Mouse (Mus musculus): Measurements from ENCODE around the gene Trip10. TPM values are rescaled to one million over a fixed set of nuclear protein-coding genes. Genes with fewer than 3 reads are reported as not detected.

The Trip10 gene
- total and polyA plus RNA-seq, 3 experiments: 21.5 to 40.0 (median 22.9) TPM

- Histone ChIP-seq H3K4me3 (replicated peaks in 1 of 3; ENCODE audit: low read depth in 2 of 3, low read length in 2 of 3, poor library complexity in 1 of 3) (peak overlapping the region in 1 of 3 experiments; percentile 8), H3K4me1 (ENCODE audit: control insufficient read depth in 1 of 2, insufficient read depth in 2 of 2) (peaks cover 21 to 38% of the 10 kb centered on the region in 2 experiments), H3K4me2 (ENCODE audit: insufficient read depth, low read depth, poor library complexity, severe bottlenecking) (peak overlapping the region; percentile 93), H3K9me3 (replicated peaks; ENCODE audit: low read length) (no peaks in the 10 kb centered on the region), H3K27ac (ENCODE audit: insufficient read depth, low read depth) (peak overlapping the region; percentile 27), H3K27me3 (replicated peaks) (peaks cover 12% of the 10 kb centered on the region), H3K79me2 (replicated peaks; ENCODE audit: control insufficient read depth, extremely low read depth, insufficient read depth, poor library complexity, severe bottlenecking) (no peaks in the 10 kb centered on the region), H3K9ac (ENCODE audit: insufficient read depth, low read depth) (0 out of 2 replicates have a peak overlapping the region, but pooled peaks have one; percentile 23), H3K36me3 (replicated peaks in 1 of 2; ENCODE audit: control insufficient read depth in 1 of 2, insufficient read depth in 1 of 2, low read length in 1 of 2) (no peaks in the 10 kb centered on the region)
- in situ Hi-C loops (cut with MboI; ENCODE audit: low pct_ligation_motif_present, low pct_unique_long_range_greater_than_20kb, low sequenced_read_pairs): loop anchor here (5.0 kb wide), 1 partner anchor 118 kb away; no protein-coding TSS in a partner anchor
- dilution Hi-C loops (cut with MboI; ENCODE audit: extremely low pct_ligation_motif_present, extremely low pct_unique_long_range_greater_than_20kb, low sequenced_read_pairs): no loop called here
- TF ChIP-seq ELF1 (IDR thresholded peaks at IDR 0.05; ENCODE audit: low read depth, low read length) (peak; percentile 67), EP300 (IDR thresholded peaks at IDR 0.05; ENCODE audit: low read length) (no peak), TCF12 (IDR thresholded peaks at IDR 0.05; ENCODE audit: low read depth, low read length) (peak; percentile 13; the same call in 1 of the 2 replicates), RCOR1 (conservative IDR thresholded peaks at IDR 0.05; ENCODE audit: low read depth, low read length) (no peak), IRF4 (IDR thresholded peaks at IDR 0.05; ENCODE audit: low read depth, low read length) (peak; percentile 59; the same call in 1 of the 2 replicates), MAZ (IDR thresholded peaks at IDR 0.05; ENCODE audit: low read depth, low read length) (no peak), ZC3H11A (IDR thresholded peaks at IDR 0.05; ENCODE audit: low read depth, low read length) (no peak; the same call in 1 of the 2 replicates), SMC3 (IDR thresholded peaks at IDR 0.05; ENCODE audit: low read depth, low read length) (peak; percentile 85), MXI1 (IDR thresholded peaks at IDR 0.05; ENCODE audit: low read depth, low read length) (no peak), KAT2A (IDR thresholded peaks at IDR 0.05; ENCODE audit: insufficient replicate concordance, low read length) (no peak), ZNF384 (IDR thresholded peaks at IDR 0.05; ENCODE audit: low read depth, low read length) (no peak), PAX5 (IDR thresholded peaks at IDR 0.05; ENCODE audit: low read length) (no peak), RAD21 (IDR thresholded peaks at IDR 0.05; ENCODE audit: low read depth, low read length) (peak; percentile 62), MEF2A (IDR thresholded peaks at IDR 0.05; ENCODE audit: borderline replicate concordance, low read depth, low read length) (peak; percentile 58; the same call in 1 of the 2 replicates), CTCF (conservative IDR thresholded peaks at IDR 0.05 in 1 of 2, IDR thresholded peaks at IDR 0.05 in 1 of 2; ENCODE audit: low read depth in 2 of 2, low read length in 2 of 2) (peak in 1 of 2 experiments; percentile 77; a peak in 3 of 4 replicates), JUND (conservative IDR thresholded peaks at IDR 0.05; ENCODE audit: low read depth, low read length) (no peak), ZMIZ1 (IDR thresholded peaks at IDR 0.05; ENCODE audit: low read depth, low read length) (no peak), MAX (IDR thresholded peaks at IDR 0.05; ENCODE audit: low read length) (no peak)
- peak; percentile 87 for DNase-seq (ENCODE audit: extremely low read depth)
Observed at GRCm38 (mm10) chr17:57219167-57219883, 29.9 kb upstream of the Trip10 start.

- Histone ChIP-seq H3K4me2 (ENCODE audit: insufficient read depth, low read depth, poor library complexity, severe bottlenecking) (peak overlapping the region; percentile 93), H3K9ac (ENCODE audit: insufficient read depth, low read depth) (no peak overlapping the region), H3K9me3 (replicated peaks; ENCODE audit: low read length) (no peaks in the 10 kb centered on the region), H3K4me1 (ENCODE audit: control insufficient read depth in 1 of 2, insufficient read depth in 2 of 2) (peaks cover 22 to 38% of the 10 kb centered on the region in 2 experiments), H3K27me3 (replicated peaks) (peaks cover 13% of the 10 kb centered on the region), H3K79me2 (replicated peaks; ENCODE audit: control insufficient read depth, extremely low read depth, insufficient read depth, poor library complexity, severe bottlenecking) (no peaks in the 10 kb centered on the region), H3K4me3 (replicated peaks in 1 of 3; ENCODE audit: low read depth in 2 of 3, low read length in 2 of 3, poor library complexity in 1 of 3) (no peak overlapping the region), H3K27ac (ENCODE audit: insufficient read depth, low read depth) (no peak overlapping the region), H3K36me3 (replicated peaks in 1 of 2; ENCODE audit: control insufficient read depth in 1 of 2, insufficient read depth in 1 of 2, low read length in 1 of 2) (no peaks in the 10 kb centered on the region)
- dilution Hi-C loops (cut with MboI; ENCODE audit: extremely low pct_ligation_motif_present, extremely low pct_unique_long_range_greater_than_20kb, low sequenced_read_pairs): no loop called here
- DNase-seq (ENCODE audit: extremely low read depth): peak; percentile 74
- in situ Hi-C loops (cut with MboI; ENCODE audit: low pct_ligation_motif_present, low pct_unique_long_range_greater_than_20kb, low sequenced_read_pairs): loop anchor here (5.0 kb wide), 1 partner anchor 117 kb away; no protein-coding TSS in a partner anchor
- TF ChIP-seq ELF1 (IDR thresholded peaks at IDR 0.05; ENCODE audit: low read depth, low read length) (no peak), NELFE (IDR thresholded peaks at IDR 0.05; ENCODE audit: low read depth, low read length) (0 out of 2 replicates have a peak, but pooled peaks have one; percentile 13), SIN3A (IDR thresholded peaks at IDR 0.05; ENCODE audit: low read length) (peak; percentile 61; the same call in 1 of the 2 replicates), ZC3H11A (IDR thresholded peaks at IDR 0.05; ENCODE audit: low read depth, low read length) (peak; percentile 21), KAT2A (IDR thresholded peaks at IDR 0.05; ENCODE audit: insufficient replicate concordance, low read length) (no peak), TCF12 (IDR thresholded peaks at IDR 0.05; ENCODE audit: low read depth, low read length) (0 out of 2 replicates have a peak, but pooled peaks have one; percentile 8), RCOR1 (conservative IDR thresholded peaks at IDR 0.05; ENCODE audit: low read depth, low read length) (no peak), JUN (IDR thresholded peaks at IDR 0.05; ENCODE audit: insufficient read depth, low read depth, low read length) (no peak), MYC (IDR thresholded peaks at IDR 0.05; ENCODE audit: low read depth, low read length) (no peak), IRF4 (IDR thresholded peaks at IDR 0.05; ENCODE audit: low read depth, low read length) (0 out of 2 replicates have a peak, but pooled peaks have one; percentile 17), ETS1 (conservative IDR thresholded peaks at IDR 0.05; ENCODE audit: low read depth, low read length) (0 out of 2 replicates have a peak, but pooled peaks have one; percentile 20), ZMIZ1 (IDR thresholded peaks at IDR 0.05; ENCODE audit: low read depth, low read length) (no peak), MEF2A (IDR thresholded peaks at IDR 0.05; ENCODE audit: borderline replicate concordance, low read depth, low read length) (no peak), ZNF384 (IDR thresholded peaks at IDR 0.05; ENCODE audit: low read depth, low read length) (no peak), USF2 (conservative IDR thresholded peaks at IDR 0.05; ENCODE audit: low read depth, low read length) (no peak), EP300 (IDR thresholded peaks at IDR 0.05; ENCODE audit: low read length) (no peak), MAX (IDR thresholded peaks at IDR 0.05; ENCODE audit: low read length) (0 out of 2 replicates have a peak, but pooled peaks have one; percentile 31), E2F4 (IDR thresholded peaks at IDR 0.05; ENCODE audit: insufficient replicate concordance, low read depth, low read length) (no peak), MAFK (IDR thresholded peaks at IDR 0.05; ENCODE audit: insufficient replicate concordance, low read length) (no peak), JUND (conservative IDR thresholded peaks at IDR 0.05; ENCODE audit: low read depth, low read length) (no peak), UBTF (IDR thresholded peaks at IDR 0.05; ENCODE audit: low read depth, low read length) (no peak)
Observed at GRCm38 (mm10) chr17:57219884-57220207, 29.4 kb upstream of the Trip10 start.
